Mouse (Mus musculus): ENCODE data around the gene Vmp1. TPM values are rescaled to one million over a fixed set of nuclear protein-coding genes. Genes with fewer than 3 reads are reported as not detected.

Vmp1 gene
- polyA plus RNA-seq, 2 experiments = 49.5 to 98.3 TPM

DNA sequence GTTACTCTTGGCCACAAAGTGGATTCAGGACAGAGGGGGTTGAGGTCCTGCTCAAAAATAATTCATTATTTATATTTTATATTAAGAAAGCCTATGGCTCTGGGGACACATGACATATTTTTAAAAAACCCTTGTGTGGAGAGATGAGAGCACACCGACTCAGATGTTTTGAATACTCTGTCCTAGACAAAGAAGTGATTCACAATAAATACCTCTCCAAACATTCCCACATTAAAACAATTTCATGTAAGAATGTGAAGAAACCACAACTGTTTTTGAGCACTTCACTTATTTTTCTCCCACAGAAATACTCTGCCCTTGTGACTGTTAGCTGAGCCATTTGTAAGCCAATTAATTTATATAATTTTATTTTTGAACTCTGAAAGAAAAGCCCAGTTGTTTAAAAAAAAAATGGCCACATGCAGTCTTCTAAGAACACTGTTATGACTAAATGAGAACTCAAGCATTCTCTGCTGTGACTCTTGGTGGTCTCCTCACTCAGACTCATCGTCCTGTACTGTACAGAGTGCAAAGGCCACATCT is 75.8 kb downstream of the Vmp1 start:
- WGBS = 79% methylated on average over 2 of the region's 2 CpGs
- Histone ChIP-seq H3K27me3 (ENCODE audit: control insufficient read depth, insufficient read depth, low read length) (no peaks in the 10 kb centered on the region), H3K9ac (ENCODE audit: low read depth, low read length, severe bottlenecking) (no peak overlapping the region), H3K9me3 (ENCODE audit: control insufficient read depth, low read length) (no peaks in the 10 kb centered on the region), H3K4me3 (replicated peaks; ENCODE audit: low read length) (no peak overlapping the region), H3K36me3 (ENCODE audit: control insufficient read depth, insufficient read depth, low read length) (peaks cover 8% of the 10 kb centered on the region), H3K27ac (replicated peaks; ENCODE audit: low read depth, low read length) (no peak overlapping the region), H3K4me1 (ENCODE audit: control insufficient read depth, insufficient read depth, low read length) (no peaks in the 10 kb centered on the region), H3K4me2 (replicated peaks; ENCODE audit: low read depth, low read length, severe bottlenecking) (no peak overlapping the region)
- no peak for DNase-seq (ENCODE audit: low spot score)
- no peak for ATAC-seq (ENCODE audit: low FRiP score, low read depth)
- no peak for TF ChIP-seq POLR2A (IDR thresholded peaks at IDR 0.05; ENCODE audit: borderline replicate concordance, extremely low read depth, insufficient read depth, insufficient read length)

DNA sequence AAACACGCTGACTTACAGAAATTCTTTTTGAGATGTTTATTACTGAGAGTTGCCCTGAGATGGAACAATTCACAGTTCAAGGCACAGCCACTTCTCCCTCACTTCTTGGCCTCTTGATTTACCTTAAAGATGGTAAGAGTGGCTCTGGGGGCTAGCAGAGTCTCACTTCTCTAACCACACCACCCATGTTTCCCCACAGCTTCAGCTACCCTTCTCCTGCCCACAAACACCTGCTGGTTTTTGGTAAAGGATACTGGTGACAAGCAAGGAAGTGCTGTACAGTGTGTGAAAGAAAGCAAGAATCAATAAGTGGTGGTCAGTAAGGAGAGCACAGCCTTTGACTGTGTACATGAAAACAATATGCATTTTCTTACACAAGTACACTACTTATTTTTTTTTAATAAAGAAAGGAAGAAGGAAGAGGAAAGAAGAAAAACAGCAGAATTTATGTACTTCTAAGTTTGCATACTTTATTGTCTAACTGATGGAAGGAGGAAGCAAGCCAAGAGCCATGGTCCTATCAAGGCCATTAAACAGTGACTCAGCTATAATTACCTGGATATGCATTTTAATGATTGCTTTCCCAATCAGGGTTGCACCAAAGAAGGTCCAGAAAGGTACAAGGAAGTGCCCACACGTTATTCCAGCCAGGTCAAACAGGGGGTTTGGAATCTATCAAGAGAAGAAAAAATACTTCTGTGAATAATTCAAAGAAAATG is 76.9 kb downstream of the Vmp1 start:
- H3K9me3 ChIP-seq (ENCODE audit: control insufficient read depth, low read length) = no peaks in the 10 kb centered on the region
- DNase-seq (ENCODE audit: low spot score) (no peak), ATAC-seq (ENCODE audit: low FRiP score, low read depth) (no peak)
- no peak overlapping the region for H3K4me3 ChIP-seq (replicated peaks; ENCODE audit: low read length)
- H3K27me3 ChIP-seq (ENCODE audit: control insufficient read depth, insufficient read depth, low read length) = no peaks in the 10 kb centered on the region
- peaks cover 8% of the 10 kb centered on the region for H3K36me3 ChIP-seq (ENCODE audit: control insufficient read depth, insufficient read depth, low read length)
- no peak overlapping the region for H3K4me2 ChIP-seq (replicated peaks; ENCODE audit: low read depth, low read length, severe bottlenecking)
- no peak overlapping the region for H3K9ac ChIP-seq (ENCODE audit: low read depth, low read length, severe bottlenecking)
- no peaks in the 10 kb centered on the region for H3K4me1 ChIP-seq (ENCODE audit: control insufficient read depth, insufficient read depth, low read length)
- H3K27ac ChIP-seq (replicated peaks; ENCODE audit: low read depth, low read length) = no peak overlapping the region
- WGBS = 90% methylated on average over 2 of the region's 2 CpGs
- no peak for TF ChIP-seq POLR2A (IDR thresholded peaks at IDR 0.05; ENCODE audit: borderline replicate concordance, extremely low read depth, insufficient read depth, insufficient read length)

- no peak overlapping the region for H3K9ac ChIP-seq (ENCODE audit: low read depth, low read length, severe bottlenecking)
- WGBS = 91% methylated on average over 5 of the region's 5 CpGs
- no peaks in the 10 kb centered on the region for H3K4me1 ChIP-seq (ENCODE audit: control insufficient read depth, insufficient read depth, low read length)
- no peak for DNase-seq (ENCODE audit: low spot score)
- H3K4me3 ChIP-seq (replicated peaks; ENCODE audit: low read length) = no peak overlapping the region
- no peak for TF ChIP-seq POLR2A (IDR thresholded peaks at IDR 0.05; ENCODE audit: borderline replicate concordance, extremely low read depth, insufficient read depth, insufficient read length)
- ATAC-seq (ENCODE audit: low FRiP score, low read depth) = no peak
- H3K9me3 ChIP-seq (ENCODE audit: control insufficient read depth, low read length) = no peaks in the 10 kb centered on the region
- peaks cover 15% of the 10 kb centered on the region for H3K36me3 ChIP-seq (ENCODE audit: control insufficient read depth, insufficient read depth, low read length)
- H3K27ac ChIP-seq (replicated peaks; ENCODE audit: low read depth, low read length) = no peak overlapping the region
- no peak overlapping the region for H3K4me2 ChIP-seq (replicated peaks; ENCODE audit: low read depth, low read length, severe bottlenecking)
- H3K27me3 ChIP-seq (ENCODE audit: control insufficient read depth, insufficient read depth, low read length) = no peaks in the 10 kb centered on the region
Observed at GRCm38 (mm10) chr11:86604732-86605520, 78.7 kb downstream of the Vmp1 start.

GRCm38 (mm10) chr11:86604289-86604688 is 79.3 kb downstream of the Vmp1 start:
- Histone ChIP-seq H3K27me3 (ENCODE audit: control insufficient read depth, insufficient read depth, low read length) (no peaks in the 10 kb centered on the region), H3K9ac (ENCODE audit: low read depth, low read length, severe bottlenecking) (no peak overlapping the region), H3K36me3 (ENCODE audit: control insufficient read depth, insufficient read depth, low read length) (peaks cover 15% of the 10 kb centered on the region), H3K4me1 (ENCODE audit: control insufficient read depth, insufficient read depth, low read length) (no peaks in the 10 kb centered on the region), H3K27ac (replicated peaks; ENCODE audit: low read depth, low read length) (no peak overlapping the region), H3K9me3 (ENCODE audit: control insufficient read depth, low read length) (no peaks in the 10 kb centered on the region), H3K4me2 (replicated peaks; ENCODE audit: low read depth, low read length, severe bottlenecking) (no peak overlapping the region), H3K4me3 (replicated peaks; ENCODE audit: low read length) (no peak overlapping the region)
- 95% methylated on average over 3 of the region's 3 CpGs for WGBS
- no peak for ATAC-seq (ENCODE audit: low FRiP score, low read depth)
- no peak for DNase-seq (ENCODE audit: low spot score)
- TF ChIP-seq POLR2A (IDR thresholded peaks at IDR 0.05; ENCODE audit: borderline replicate concordance, extremely low read depth, insufficient read depth, insufficient read length) = no peak

DNA sequence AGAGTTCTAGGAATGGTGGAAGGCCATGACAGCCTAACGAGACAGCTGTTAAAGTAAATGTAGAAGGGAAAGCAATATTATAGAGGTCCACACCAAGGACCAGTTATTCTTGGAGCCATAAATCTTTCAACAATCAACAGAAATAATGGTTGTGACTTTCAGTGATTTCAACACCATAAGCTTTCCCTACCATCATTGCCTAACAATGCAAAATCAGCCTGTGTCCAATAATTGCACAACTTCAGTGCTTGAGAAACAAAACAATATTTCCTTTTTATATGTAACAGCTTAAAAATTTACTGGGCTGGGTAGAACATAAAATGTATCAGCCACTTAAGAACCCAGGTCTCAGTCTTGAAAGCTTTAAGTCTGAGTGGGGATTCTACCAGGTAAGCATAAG is 79.9 kb downstream of the Vmp1 start:
- H3K4me3 ChIP-seq (replicated peaks; ENCODE audit: low read length) = no peak overlapping the region
- no peak overlapping the region for H3K9ac ChIP-seq (ENCODE audit: low read depth, low read length, severe bottlenecking)
- no peak for DNase-seq (ENCODE audit: low spot score)
- H3K27me3 ChIP-seq (ENCODE audit: control insufficient read depth, insufficient read depth, low read length) = no peaks in the 10 kb centered on the region
- no peak overlapping the region for H3K27ac ChIP-seq (replicated peaks; ENCODE audit: low read depth, low read length)
- 69% methylated on average over 1 of the region's 1 CpGs for WGBS
- no peak for TF ChIP-seq POLR2A (IDR thresholded peaks at IDR 0.05; ENCODE audit: borderline replicate concordance, extremely low read depth, insufficient read depth, insufficient read length)
- no peaks in the 10 kb centered on the region for H3K9me3 ChIP-seq (ENCODE audit: control insufficient read depth, low read length)
- peaks cover 15% of the 10 kb centered on the region for H3K36me3 ChIP-seq (ENCODE audit: control insufficient read depth, insufficient read depth, low read length)
- no peak overlapping the region for H3K4me2 ChIP-seq (replicated peaks; ENCODE audit: low read depth, low read length, severe bottlenecking)
- no peaks in the 10 kb centered on the region for H3K4me1 ChIP-seq (ENCODE audit: control insufficient read depth, insufficient read depth, low read length)
- ATAC-seq (ENCODE audit: low FRiP score, low read depth) = no peak
